Mouse (Mus musculus): ENCODE results near the gene Prss37.

- no peak for TF ChIP-seq CTCF (IDR thresholded peaks at IDR 0.05; ENCODE audit: low read depth)
- no peak for TF ChIP-seq EP300 (IDR thresholded peaks at IDR 0.05; ENCODE audit: low read depth)
Observed at GRCm38 (mm10) chr6:40471720-40472010, 47.6 kb downstream of the Prss37 start.

Measured in heart, postnatal 0 days (tissue).